Mouse (Mus musculus): ENCODE results near the gene Tecpr2.

Gene Tecpr2

GRCm38 (mm10) chr12:110948082-110948909 is 59.2 kb downstream of the Tecpr2 start:
- DNase-seq (ENCODE audit: low spot score in 2 of 2) = no peak

GRCm38 (mm10) chr12:110948910-110949201 is 59.8 kb downstream of the Tecpr2 start:
- DNase-seq (ENCODE audit: low spot score in 2 of 2) = no peak

- no peak for DNase-seq (ENCODE audit: low spot score in 2 of 2)
Observed at GRCm38 (mm10) chr12:110949410-110949809, 60.3 kb downstream of the Tecpr2 start.

GRCm38 (mm10) chr12:110950151-110950550 is 61.1 kb downstream of the Tecpr2 start:
- DNase-seq (ENCODE audit: low spot score in 2 of 2) = no peak

GRCm38 (mm10) chr12:110951236-110951635 is 62.2 kb downstream of the Tecpr2 start:
- DNase-seq (ENCODE audit: low spot score in 2 of 2) = peak in 1 of 2 experiments; percentile 45

GRCm38 (mm10) chr12:110952628-110953385 is 63.7 kb downstream of the Tecpr2 start:
- no peak for DNase-seq (ENCODE audit: low spot score in 2 of 2)

- DNase-seq (ENCODE audit: low spot score in 2 of 2) = no peak
Observed at GRCm38 (mm10) chr12:110953443-110953842, 64.4 kb downstream of the Tecpr2 start.

GRCm38 (mm10) chr12:110953900-110954299 is 64.8 kb downstream of the Tecpr2 start:
- no peak for DNase-seq (ENCODE audit: low spot score in 2 of 2)

- DNase-seq (ENCODE audit: low spot score in 2 of 2) = no peak
Observed at GRCm38 (mm10) chr12:110954351-110954991, 65.4 kb downstream of the Tecpr2 start.

GRCm38 (mm10) chr12:110961973-110962372 is 72.9 kb downstream of the Tecpr2 start:
- DNase-seq (ENCODE audit: low spot score in 2 of 2) = no peak

- no peak for DNase-seq (ENCODE audit: low spot score in 2 of 2)
Observed at GRCm38 (mm10) chr12:110965500-110965899, 76.4 kb downstream of the Tecpr2 start.

GRCm38 (mm10) chr12:110966079-110966478 is 77.0 kb downstream of the Tecpr2 start:
- no peak for DNase-seq (ENCODE audit: low spot score in 2 of 2)

GRCm38 (mm10) chr12:110967146-110967545 is 78.1 kb downstream of the Tecpr2 start:
- DNase-seq (ENCODE audit: low spot score in 2 of 2) = no peak

GRCm38 (mm10) chr12:110970408-110970807 is 81.3 kb downstream of the Tecpr2 start:
- no peak for DNase-seq (ENCODE audit: low spot score in 2 of 2)

- DNase-seq (ENCODE audit: low spot score in 2 of 2) = no peak
Observed at GRCm38 (mm10) chr12:110971972-110972371, 82.9 kb downstream of the Tecpr2 start.

GRCm38 (mm10) chr12:110973829-110974228 is 84.8 kb downstream of the Tecpr2 start:
- peak in 1 of 2 experiments; percentile 73 for DNase-seq (ENCODE audit: low spot score in 2 of 2)

- DNase-seq (ENCODE audit: low spot score in 2 of 2) = peak; percentile 82 to 84
Observed at GRCm38 (mm10) chr12:110974295-110974694, 85.2 kb downstream of the Tecpr2 start.

GRCm38 (mm10) chr12:110974726-110975125 is 85.7 kb downstream of the Tecpr2 start:
- DNase-seq (ENCODE audit: low spot score in 2 of 2) = peak; percentile 40 to 68

GRCm38 (mm10) chr12:110975385-110975784 is 86.3 kb downstream of the Tecpr2 start:
- DNase-seq (ENCODE audit: low spot score in 2 of 2) = no peak

GRCm38 (mm10) chr12:110975838-110976468 is 86.9 kb downstream of the Tecpr2 start:
- no peak for DNase-seq (ENCODE audit: low spot score in 2 of 2)

- no peak for DNase-seq (ENCODE audit: low spot score in 2 of 2)
Observed at GRCm38 (mm10) chr12:110976589-110977344, 87.7 kb downstream of the Tecpr2 start.

Data from spleen, postnatal 4 days (tissue).